9 mouse cellular contexts compared by ENCODE assay signal in genomic region chr7:31077885-31078445, GRCm38 (mm10). TPM values are rescaled to one million over a fixed set of nuclear protein-coding genes. Genes with fewer than 3 reads are reported as not detected.
A peak's percentile ranks its signal among the peaks of the same experiment; 100 is the strongest.
DNase-seq lines count a peak whose midpoint lies in the region; ATAC-seq lines count a peak whose summit lies in the region.
"Had no signal": no experiment of that assay in that cellular context is flagged by ENCODE, and none has a peak within 500 bp of the region (broad histone marks: within the 10 kb centered on the region; RNA-seq: fewer than 3 reads in every experiment).

No protein-coding gene starts in this region.

- no peak overlapping the region for H3K27ac ChIP-seq in forebrain, embryonic 14.5 days (ENCODE audit: low read depth, low read length)
- H3K27ac ChIP-seq: neural tube, embryonic 12.5 days had no signal

- H3K27me3 ChIP-seq in forebrain, embryonic 14.5 days (replicated peaks; ENCODE audit: control insufficient read depth, insufficient read depth, low read length), result no peaks in the 10 kb centered on the region
- H3K27me3 ChIP-seq: neural tube, embryonic 12.5 days had no signal

- ATAC-seq in forebrain, embryonic 14.5 days, result peak; percentile 40; the same call in 1 of the 2 replicates
- peak; percentile 87 for ATAC-seq in megakaryocyte progenitor cell, adult 5-6 weeks (replicated peaks; ENCODE audit: poor library complexity)

- no peaks in the 10 kb centered on the region for H3K9me3 ChIP-seq in forebrain, embryonic 14.5 days (replicated peaks; ENCODE audit: control insufficient read depth, low read length)
- H3K9me3 ChIP-seq: neural tube, embryonic 12.5 days had no signal

- H3K9ac ChIP-seq in forebrain, embryonic 14.5 days (ENCODE audit: low read length), result no peak overlapping the region
- H3K9ac ChIP-seq: neural tube, embryonic 12.5 days had no signal

- H3K4me1 ChIP-seq in forebrain, embryonic 14.5 days (ENCODE audit: control insufficient read depth, insufficient read depth, low read length), result no peaks in the 10 kb centered on the region

- H3K4me3 ChIP-seq in forebrain, embryonic 14.5 days (ENCODE audit: low read depth, low read length), result no peak overlapping the region
- H3K4me3 ChIP-seq: neural tube, embryonic 12.5 days had no signal

- H3K4me2 ChIP-seq in forebrain, embryonic 14.5 days (ENCODE audit: low read length), result no peak overlapping the region
- H3K4me2 ChIP-seq: neural tube, embryonic 12.5 days had no signal

- peak; percentile 67 for DNase-seq in cerebellum, adult 9-10 months
- DNase-seq in cerebellum, adult 9-11 months, result no peak
- DNase-seq in right cerebral cortex, adult 18-20 months, result peak; percentile 56
- no peak for DNase-seq in right cerebral cortex, postnatal 25 days
- peak; percentile 67 for DNase-seq in forebrain, embryonic 14.5 days (ENCODE audit: low spot score)
- DNase-seq in kidney, postnatal 4 days, result peak; percentile 37 to 58
- DNase-seq in thymus, postnatal 14 days, result peak; percentile 48

- WGBS in forebrain, embryonic 14.5 days, result 57% methylated on average over 5 of the region's 5 CpGs

- no peaks in the 10 kb centered on the region for H3K36me3 ChIP-seq in forebrain, embryonic 14.5 days (ENCODE audit: control insufficient read depth, insufficient read depth, low read length)
- H3K36me3 ChIP-seq: neural tube, embryonic 12.5 days had no signal

RNA-seq across cellular contexts. Expression of gene Fxyd3, which starts 1.5 kb away (rescaled TPM):
- not detected in 2 replicates for polyA plus RNA-seq in forebrain, embryonic 14.5 days (2014; fragmentation: Nextera tagmentation; extraction: Ambion mirVana)
- not detected in 2 replicates for total RNA-seq in megakaryocyte progenitor cell, adult 5-6 weeks (2015)
- total RNA-seq in megakaryocyte progenitor cell, adult 5-6 weeks (2017), result not detected in 2 replicates

RNA-seq across cellular contexts. Expression of gene Lgi4, which starts 18.8 kb away (rescaled TPM):
- 0.08 and 0.15 TPM in 2 replicates for polyA plus RNA-seq in forebrain, embryonic 14.5 days (2014; fragmentation: Nextera tagmentation; extraction: Ambion mirVana)
- 0.57 TPM in 1 of 2 replicates, not detected in the other for total RNA-seq in megakaryocyte progenitor cell, adult 5-6 weeks (2015)
- 0.10 TPM in 1 of 2 replicates, not detected in the other for total RNA-seq in megakaryocyte progenitor cell, adult 5-6 weeks (2017)

RNA-seq across cellular contexts. Expression of gene Fxyd1, which starts 21.0 kb away (rescaled TPM):
- polyA plus RNA-seq in forebrain, embryonic 14.5 days (2014; fragmentation: Nextera tagmentation; extraction: Ambion mirVana), result 9.4 and 12.3 TPM in 2 replicates
- not detected in 2 replicates for total RNA-seq in megakaryocyte progenitor cell, adult 5-6 weeks (2015)
- not detected in 2 replicates for total RNA-seq in megakaryocyte progenitor cell, adult 5-6 weeks (2017)

RNA-seq across cellular contexts. Expression of gene Fxyd7, which starts 26.7 kb away (rescaled TPM):
- polyA plus RNA-seq in forebrain, embryonic 14.5 days (2014; fragmentation: Nextera tagmentation; extraction: Ambion mirVana), result 46.8 and 67.8 TPM in 2 replicates
- not detected in 2 replicates for total RNA-seq in megakaryocyte progenitor cell, adult 5-6 weeks (2015)
- not detected in 2 replicates for total RNA-seq in megakaryocyte progenitor cell, adult 5-6 weeks (2017)

RNA-seq across cellular contexts. Expression of gene Fxyd5, which starts 35.7 kb away (rescaled TPM):
- polyA plus RNA-seq in forebrain, embryonic 14.5 days (2014; fragmentation: Nextera tagmentation; extraction: Ambion mirVana), result 17.2 and 18.4 TPM in 2 replicates
- 389 and 471 TPM in 2 replicates for total RNA-seq in megakaryocyte progenitor cell, adult 5-6 weeks (2015)
- 244 and 257 TPM in 2 replicates for total RNA-seq in megakaryocyte progenitor cell, adult 5-6 weeks (2017)

Comparison
In these comparisons a context has a peak if more than half of its experiments do, and no peak if none do; other contexts are left out.
1. DNase-seq: peak in cerebellum, adult 9-10 months (single experiment), right cerebral cortex, adult 18-20 months (single experiment), forebrain, embryonic 14.5 days (single experiment), kidney, postnatal 4 days (2 of 2) and thymus, postnatal 14 days (single experiment); none in cerebellum, adult 9-11 months (single experiment) and right cerebral cortex, postnatal 25 days (single experiment).